Mouse (Mus musculus): ENCODE data around the gene Lrrfip1.

The Lrrfip1 gene

DNA sequence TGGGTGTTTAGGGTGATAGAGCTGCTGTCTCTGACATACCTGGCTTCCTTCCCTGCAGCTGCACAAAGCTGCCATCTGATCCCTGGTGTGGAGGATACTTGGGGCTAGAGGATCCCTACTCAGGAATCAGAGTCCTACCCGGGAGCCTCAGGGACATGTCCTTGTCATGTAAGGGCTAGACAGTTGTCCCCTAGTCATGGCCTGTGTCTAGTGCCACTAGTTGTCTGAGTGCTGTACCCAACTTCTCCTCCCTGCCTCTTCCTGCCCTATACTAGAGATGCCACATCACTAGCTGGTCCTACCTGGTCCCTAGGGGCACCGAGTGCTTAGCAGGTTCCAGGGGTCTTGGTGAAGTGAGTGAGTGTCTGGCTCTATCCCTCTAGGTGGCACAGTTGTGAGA is 138.5 kb downstream of the Lrrfip1 start:
- no peak for DNase-seq (ENCODE audit: inconsistent ontology term)

DNA sequence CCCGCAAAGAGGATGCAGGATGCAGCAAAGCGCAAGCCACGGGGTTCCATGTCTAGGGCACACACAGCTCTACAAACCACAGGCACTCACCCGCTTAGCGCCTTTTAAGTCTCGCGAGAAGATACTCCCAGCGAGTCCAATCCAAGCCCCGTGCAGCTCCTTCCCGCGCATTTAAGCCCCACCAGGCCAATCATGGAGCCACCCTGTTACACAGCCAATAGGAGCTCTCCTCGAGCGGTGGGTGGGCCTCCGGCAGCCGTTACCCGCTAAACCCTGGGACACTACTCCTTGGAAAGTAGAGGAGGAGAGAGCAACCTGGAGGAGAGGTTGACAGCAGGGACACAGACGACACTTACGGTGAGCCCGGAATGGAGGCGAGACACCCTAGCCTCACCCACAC is 146.3 kb downstream of the Lrrfip1 start, which contains the start of gene Rbm44:
Gene Rbm44, plus strand, starts transcription at position 277 of the 400 bp plus-strand sequence.
- no peak for DNase-seq (ENCODE audit: inconsistent ontology term)

DNA sequence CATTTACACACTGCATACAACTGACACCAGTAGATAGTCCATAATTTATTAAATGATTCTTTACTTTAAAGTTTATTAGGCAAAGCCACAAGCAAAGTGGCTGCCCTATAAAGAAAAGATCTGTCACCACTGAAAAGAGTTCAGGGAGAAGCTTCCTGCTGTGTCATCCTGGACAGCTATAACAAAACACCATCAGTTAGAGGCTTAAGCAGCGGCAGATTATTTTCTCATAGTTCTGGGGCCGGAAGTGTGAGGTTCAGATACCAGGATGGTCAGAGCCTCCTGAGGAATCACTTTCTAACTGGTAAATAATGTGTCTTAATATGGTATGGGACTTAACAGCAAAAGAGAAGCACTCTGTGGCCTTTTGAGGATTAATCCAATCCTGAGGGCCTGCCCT is 153.0 kb downstream of the Lrrfip1 start:
- no peak for DNase-seq (ENCODE audit: inconsistent ontology term)

DNA sequence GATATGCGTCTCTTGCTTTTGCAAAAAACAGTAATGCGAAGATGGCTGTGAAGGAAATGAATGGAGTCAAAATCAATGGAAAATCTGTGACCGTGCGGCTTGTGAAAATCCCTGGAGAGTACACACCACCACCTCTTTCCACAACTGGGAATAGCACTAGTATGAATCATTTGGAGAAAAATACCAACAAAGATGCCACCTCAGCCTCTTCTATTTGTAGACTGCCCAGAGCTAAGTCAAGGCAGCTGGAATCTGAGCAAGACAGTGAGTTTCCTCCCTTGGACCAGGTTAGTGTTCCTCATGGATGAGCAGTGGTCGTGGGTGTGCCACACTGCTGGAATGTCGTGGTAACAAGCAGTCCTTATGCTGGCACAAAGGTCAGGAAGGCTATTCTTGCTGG is 168.3 kb downstream of the Lrrfip1 start:
- DNase-seq (ENCODE audit: inconsistent ontology term) = peak; percentile 20

DNA sequence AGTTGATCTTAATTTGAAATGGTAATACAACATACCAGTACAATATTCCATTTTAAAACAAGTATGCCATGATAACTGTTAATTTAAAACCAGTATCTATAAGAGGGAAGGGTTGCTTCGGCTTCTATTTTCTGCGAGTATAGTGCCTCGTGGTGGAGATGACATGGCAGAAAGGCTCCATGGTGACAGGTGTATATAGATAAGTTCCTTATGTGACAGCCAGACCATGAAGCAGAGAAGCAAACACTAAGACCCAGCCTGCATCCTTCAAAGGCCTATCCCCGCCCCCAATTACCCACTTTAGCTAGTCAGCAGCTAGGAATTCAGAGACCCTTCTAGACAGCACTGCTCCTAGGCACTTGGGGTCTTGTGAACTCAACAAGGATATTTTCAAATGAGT is 170.6 kb downstream of the Lrrfip1 start:
- DNase-seq (ENCODE audit: inconsistent ontology term) = no peak

DNA sequence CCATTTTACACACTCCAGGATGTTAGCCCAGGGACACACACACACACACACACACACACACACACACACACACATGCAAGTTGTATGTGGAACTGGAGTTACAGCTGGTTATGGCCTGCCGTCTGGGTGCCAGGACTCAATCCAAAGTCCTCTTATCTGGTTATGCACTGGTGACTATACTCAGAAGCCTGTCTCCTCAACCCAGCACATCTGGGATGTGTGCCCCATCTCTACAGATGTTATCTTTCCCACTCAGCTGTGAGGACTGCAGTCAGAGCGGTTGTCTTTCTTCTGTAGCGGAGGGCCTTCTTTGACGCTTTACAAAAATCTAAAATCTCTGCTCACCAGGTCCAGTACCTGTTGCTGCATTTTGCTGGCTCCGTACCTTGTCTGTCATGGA is 176.3 kb downstream of the Lrrfip1 start:
- no peak for DNase-seq (ENCODE audit: inconsistent ontology term)

DNA sequence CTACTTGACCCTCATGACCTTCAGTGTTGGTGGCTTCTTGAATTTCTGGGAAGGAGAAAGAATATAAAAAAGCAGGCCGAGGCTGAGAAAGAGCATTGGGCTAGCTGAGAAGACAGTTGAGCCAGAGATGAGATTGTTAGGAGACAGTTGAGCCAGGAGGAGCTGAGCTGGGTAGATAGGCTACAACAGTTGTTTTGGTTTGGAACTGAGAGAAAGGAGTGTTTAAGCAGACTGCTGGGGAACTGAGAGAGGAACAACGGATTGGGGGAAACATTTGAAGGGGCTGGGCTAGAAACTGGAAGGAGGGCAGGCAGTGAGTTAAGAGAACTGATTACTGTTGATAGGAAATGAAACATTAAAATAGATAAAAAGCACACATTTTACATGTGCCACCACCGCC is 177.5 kb downstream of the Lrrfip1 start:
- DNase-seq (ENCODE audit: inconsistent ontology term) = no peak

DNA sequence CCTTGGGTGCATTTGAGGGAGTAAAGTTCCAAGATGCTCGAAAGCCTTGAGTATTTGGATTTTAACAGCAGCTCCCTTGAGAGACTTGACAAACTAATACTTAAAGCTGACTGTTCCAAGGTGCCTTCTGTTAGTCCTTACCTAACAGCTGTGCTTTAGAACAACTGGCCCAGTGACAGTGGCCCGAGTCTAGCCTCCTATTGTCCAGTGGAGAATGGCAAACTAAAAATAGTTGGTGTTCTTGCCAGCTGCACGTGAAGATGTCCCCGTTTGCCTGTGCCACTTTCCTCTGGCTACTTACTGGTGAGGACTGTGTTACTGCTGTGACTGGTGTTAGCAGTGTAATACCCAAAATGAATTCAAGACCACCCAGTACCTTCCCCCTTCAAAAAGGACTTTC is 178.3 kb downstream of the Lrrfip1 start:
- DNase-seq (ENCODE audit: inconsistent ontology term) = no peak

All from Muller cell, postnatal 12 days (primary cell).